Mouse (Mus musculus): ENCODE measurements around the gene Vti1a. TPM values are rescaled to one million over a fixed set of nuclear protein-coding genes. Genes with fewer than 3 reads are reported as not detected.
A peak's percentile ranks its signal among the peaks of the same experiment; 100 is the strongest.

The Vti1a gene
- polyA plus RNA-seq, 1 experiment from 2014 or later, result 19.4 TPM

GRCm38 (mm10) chr19:55530041-55530440 is 213.9 kb downstream of the Vti1a start:
- no peak overlapping the region for H3K27ac ChIP-seq (replicated peaks)

GRCm38 (mm10) chr19:55532681-55533080 is 216.6 kb downstream of the Vti1a start:
- ATAC-seq (ENCODE audit: low FRiP score, low TSS enrichment) (no peak), DNase-seq (ENCODE audit: low spot score) (no peak)
- Histone ChIP-seq H3K4me1 (replicated peaks; ENCODE audit: control insufficient read depth, insufficient read depth) (no peaks in the 10 kb centered on the region), H3K27ac (replicated peaks) (no peak overlapping the region), H3K4me2 (replicated peaks; ENCODE audit: low read depth) (no peak overlapping the region), H3K36me3 (ENCODE audit: control insufficient read depth, insufficient read depth, low read length) (no peaks in the 10 kb centered on the region), H3K9ac (ENCODE audit: low read length) (no peak overlapping the region), H3K27me3 (ENCODE audit: control insufficient read depth, insufficient read depth, low read length) (no peaks in the 10 kb centered on the region), H3K4me3 (ENCODE audit: low read depth, low read length) (no peak overlapping the region), H3K9me3 (ENCODE audit: control insufficient read depth, low read length) (no peaks in the 10 kb centered on the region)
- WGBS, result 76% methylated on average over 3 of the region's 3 CpGs
- no peak for TF ChIP-seq EP300 (optimal IDR thresholded peaks at IDR 0.05)
- TF ChIP-seq CTCF (IDR thresholded peaks at IDR 0.05; ENCODE audit: low read depth), result no peak

More at GRCm38 (mm10) chr19:55530041-55530440, 213.9 kb downstream of the Vti1a start:
- DNase-seq (ENCODE audit: low spot score) (no peak), ATAC-seq (ENCODE audit: low FRiP score, low TSS enrichment) (no peak)
- H3K9me3 ChIP-seq (ENCODE audit: control insufficient read depth, low read length), result no peaks in the 10 kb centered on the region
- no peak overlapping the region for H3K9ac ChIP-seq (ENCODE audit: low read length)
- WGBS, result 67% methylated on average over 3 of the region's 3 CpGs
- TF ChIP-seq CTCF (IDR thresholded peaks at IDR 0.05; ENCODE audit: low read depth) (no peak), EP300 (optimal IDR thresholded peaks at IDR 0.05) (no peak)
- no peak overlapping the region for H3K4me3 ChIP-seq (ENCODE audit: low read depth, low read length)
- H3K36me3 ChIP-seq (ENCODE audit: control insufficient read depth, insufficient read depth, low read length), result no peaks in the 10 kb centered on the region
- no peaks in the 10 kb centered on the region for H3K4me1 ChIP-seq (replicated peaks; ENCODE audit: control insufficient read depth, insufficient read depth)
- no peak overlapping the region for H3K4me2 ChIP-seq (replicated peaks; ENCODE audit: low read depth)
- no peaks in the 10 kb centered on the region for H3K27me3 ChIP-seq (ENCODE audit: control insufficient read depth, insufficient read depth, low read length)

GRCm38 (mm10) chr19:55536273-55536937 is 220.3 kb downstream of the Vti1a start:
- Histone ChIP-seq H3K4me2 (replicated peaks; ENCODE audit: low read depth) (no peak overlapping the region), H3K36me3 (ENCODE audit: control insufficient read depth, insufficient read depth, low read length) (no peaks in the 10 kb centered on the region), H3K9ac (ENCODE audit: low read length) (no peak overlapping the region), H3K27me3 (ENCODE audit: control insufficient read depth, insufficient read depth, low read length) (no peaks in the 10 kb centered on the region), H3K4me3 (ENCODE audit: low read depth, low read length) (no peak overlapping the region), H3K27ac (replicated peaks) (no peak overlapping the region), H3K4me1 (replicated peaks; ENCODE audit: control insufficient read depth, insufficient read depth) (no peaks in the 10 kb centered on the region), H3K9me3 (ENCODE audit: control insufficient read depth, low read length) (no peaks in the 10 kb centered on the region)
- no peak for TF ChIP-seq CTCF (IDR thresholded peaks at IDR 0.05; ENCODE audit: low read depth)
- no peak for TF ChIP-seq EP300 (optimal IDR thresholded peaks at IDR 0.05)
- no peak for DNase-seq (ENCODE audit: low spot score)
- WGBS, result 87% methylated on average over 7 of the region's 7 CpGs
- ATAC-seq (ENCODE audit: low FRiP score, low TSS enrichment), result no peak

- Histone ChIP-seq H3K27me3 (ENCODE audit: control insufficient read depth, insufficient read depth, low read length) (no peaks in the 10 kb centered on the region), H3K27ac (replicated peaks) (no peak overlapping the region), H3K9ac (ENCODE audit: low read length) (no peak overlapping the region), H3K36me3 (ENCODE audit: control insufficient read depth, insufficient read depth, low read length) (no peaks in the 10 kb centered on the region), H3K4me1 (replicated peaks; ENCODE audit: control insufficient read depth, insufficient read depth) (no peaks in the 10 kb centered on the region), H3K4me2 (replicated peaks; ENCODE audit: low read depth) (no peak overlapping the region), H3K9me3 (ENCODE audit: control insufficient read depth, low read length) (no peaks in the 10 kb centered on the region), H3K4me3 (ENCODE audit: low read depth, low read length) (no peak overlapping the region)
- ATAC-seq (ENCODE audit: low FRiP score, low TSS enrichment) (peak; percentile 76; the same call in 1 of the 2 replicates), DNase-seq (ENCODE audit: low spot score) (peak; percentile 81)
- WGBS, result 36% methylated on average over 6 of the region's 6 CpGs
- TF ChIP-seq EP300 (optimal IDR thresholded peaks at IDR 0.05) (no peak), CTCF (IDR thresholded peaks at IDR 0.05; ENCODE audit: low read depth) (peak; percentile 77)
Measured at GRCm38 (mm10) chr19:55537691-55538090, 221.6 kb downstream of the Vti1a start.

GRCm38 (mm10) chr19:55541641-55542040 is 225.5 kb downstream of the Vti1a start:
- no peak for ATAC-seq (ENCODE audit: low FRiP score, low TSS enrichment)
- H3K4me3 ChIP-seq (ENCODE audit: low read depth, low read length), result no peak overlapping the region

GRCm38 (mm10) chr19:55542461-55542860 is 226.4 kb downstream of the Vti1a start:
- WGBS, result 15% methylated on average over 6 of the region's 6 CpGs
- H3K27ac ChIP-seq (replicated peaks), result peak overlapping the region; percentile 40
- ATAC-seq (ENCODE audit: low FRiP score, low TSS enrichment) (peak; percentile 78), DNase-seq (ENCODE audit: low spot score) (no peak)
- H3K4me2 ChIP-seq (replicated peaks; ENCODE audit: low read depth), result no peak overlapping the region
- H3K27me3 ChIP-seq (ENCODE audit: control insufficient read depth, insufficient read depth, low read length), result no peaks in the 10 kb centered on the region
- H3K9me3 ChIP-seq (ENCODE audit: control insufficient read depth, low read length), result no peaks in the 10 kb centered on the region
- no peak for TF ChIP-seq EP300 (optimal IDR thresholded peaks at IDR 0.05)
- TF ChIP-seq CTCF (IDR thresholded peaks at IDR 0.05; ENCODE audit: low read depth), result no peak
- no peaks in the 10 kb centered on the region for H3K4me1 ChIP-seq (replicated peaks; ENCODE audit: control insufficient read depth, insufficient read depth)
- H3K36me3 ChIP-seq (ENCODE audit: control insufficient read depth, insufficient read depth, low read length), result no peaks in the 10 kb centered on the region
- H3K4me3 ChIP-seq (ENCODE audit: low read depth, low read length), result no peak overlapping the region
- no peak overlapping the region for H3K9ac ChIP-seq (ENCODE audit: low read length)

More at GRCm38 (mm10) chr19:55541641-55542040, 225.5 kb downstream of the Vti1a start:
- Histone ChIP-seq H3K9me3 (ENCODE audit: control insufficient read depth, low read length) (no peaks in the 10 kb centered on the region), H3K4me2 (replicated peaks; ENCODE audit: low read depth) (no peak overlapping the region), H3K27me3 (ENCODE audit: control insufficient read depth, insufficient read depth, low read length) (no peaks in the 10 kb centered on the region), H3K9ac (ENCODE audit: low read length) (no peak overlapping the region), H3K4me1 (replicated peaks; ENCODE audit: control insufficient read depth, insufficient read depth) (no peaks in the 10 kb centered on the region), H3K27ac (replicated peaks) (0 out of 2 replicates have a peak overlapping the region, but pooled peaks have one; percentile 40), H3K36me3 (ENCODE audit: control insufficient read depth, insufficient read depth, low read length) (no peaks in the 10 kb centered on the region)
- 81% methylated on average over 5 of the region's 5 CpGs for WGBS
- no peak for TF ChIP-seq CTCF (IDR thresholded peaks at IDR 0.05; ENCODE audit: low read depth)
- TF ChIP-seq EP300 (optimal IDR thresholded peaks at IDR 0.05), result no peak
- no peak for DNase-seq (ENCODE audit: low spot score)

Measured in stomach, postnatal 0 days (tissue).